8 mouse cellular contexts compared by ENCODE assay signal in the genomic region with DNA sequence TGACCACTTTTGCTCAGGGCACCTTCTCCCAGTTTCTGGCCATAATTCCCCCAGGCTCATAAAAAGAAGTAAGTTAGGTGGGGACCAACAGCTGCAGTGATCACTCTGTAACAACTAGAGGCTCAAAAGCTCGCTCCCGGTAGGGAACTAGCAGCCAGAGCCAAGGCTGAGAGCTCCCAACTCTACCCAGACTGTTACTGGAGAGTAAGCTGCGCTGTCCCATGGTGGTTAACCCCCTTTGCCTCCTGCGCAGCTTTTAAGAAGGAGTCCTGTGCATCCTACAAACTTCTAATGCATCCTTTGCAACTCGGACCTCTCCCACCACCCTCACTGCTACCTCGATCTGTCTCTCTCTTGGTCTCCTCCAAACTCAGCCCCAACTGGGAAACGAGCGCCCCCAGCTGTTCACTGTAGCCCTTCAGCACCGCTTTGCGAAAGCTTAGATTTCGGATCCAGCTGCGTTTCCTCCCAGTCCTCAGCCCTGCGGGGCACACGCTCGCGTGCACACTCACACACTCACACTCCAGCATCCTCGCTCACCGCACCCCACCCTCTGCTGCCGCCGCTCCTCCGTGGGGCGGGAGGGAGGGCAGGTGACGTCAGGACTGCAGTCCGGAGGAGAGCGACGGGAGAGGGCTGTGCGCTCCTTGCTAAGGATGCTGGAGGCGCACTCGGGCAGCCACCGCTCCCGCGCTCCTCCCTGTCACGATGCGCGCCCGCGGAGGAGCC. TPM values are rescaled to one million over a fixed set of nuclear protein-coding genes. Genes with fewer than 3 reads are reported as not detected.
DNase-seq lines count a peak whose midpoint lies in the region; ATAC-seq and TF ChIP-seq lines count a peak whose summit lies in the region.

A gene (plus strand): TSS at position 610 of the 729 bp plus-strand sequence.

- H3K4me1 ChIP-seq in thymus, adult 2 months (replicated peaks; ENCODE audit: control insufficient read depth, insufficient read depth, low read length) = no peaks in the 10 kb centered on the region
- H3K4me1 ChIP-seq in intestine, embryonic 15.5 days (replicated peaks) = peaks cover 11% of the 10 kb centered on the region
- H3K4me1 ChIP-seq in limb, embryonic 12.5 days (replicated peaks) = peaks cover 12% of the 10 kb centered on the region; the same call in 1 of the 2 replicates
- peaks cover 3% of the 10 kb centered on the region; the same call in 1 of the 2 replicates for H3K4me1 ChIP-seq in midbrain, postnatal 0 days (ENCODE audit: insufficient read depth, low read length)

- H3K4me2 ChIP-seq in intestine, embryonic 15.5 days (replicated peaks) = peak within 1 kb of the TSS; percentile 90
- peak within 1 kb of the TSS; percentile 96 for H3K4me2 ChIP-seq in limb, embryonic 12.5 days
- H3K4me2 ChIP-seq in midbrain, postnatal 0 days (ENCODE audit: low read depth, low read length, poor library complexity, severe bottlenecking) = peak within 1 kb of the TSS; percentile 90

- no peaks in the 10 kb centered on the region for H3K9me3 ChIP-seq in intestine, embryonic 15.5 days
- H3K9me3 ChIP-seq in limb, embryonic 12.5 days = no peaks in the 10 kb centered on the region
- no peaks in the 10 kb centered on the region for H3K9me3 ChIP-seq in midbrain, postnatal 0 days (ENCODE audit: low read length)

- TF ChIP-seq CTCF in thymus, adult 2 months (IDR thresholded peaks at IDR 0.05; ENCODE audit: borderline replicate concordance, control insufficient read depth, extremely low read depth, insufficient read depth, low read length, poor library complexity) = no peak
- TF ChIP-seq CTCF in midbrain, postnatal 0 days (IDR thresholded peaks at IDR 0.05) = peak; percentile 77

- DNase-seq in thymus, adult 2 months = peak; percentile 6
- DNase-seq in thymus, postnatal 25 days = no peak
- peak; percentile 81 for DNase-seq in embryo, embryonic 9.5 days (ENCODE audit: extremely low spot score)
- peak in 1 of 2 experiments; percentile 33 for DNase-seq in gastrocnemius, postnatal 4 days (ENCODE audit: low spot score in 2 of 2)
- DNase-seq in midbrain, postnatal 0 days (ENCODE audit: low spot score) = peak; percentile 78

- H3K9ac ChIP-seq in intestine, embryonic 15.5 days = 0 out of 2 replicates have a peak within 1 kb of the TSS, but pooled peaks have one; percentile 10
- H3K9ac ChIP-seq in limb, embryonic 12.5 days (replicated peaks) = peak within 1 kb of the TSS; percentile 44
- peak within 1 kb of the TSS; percentile 50 for H3K9ac ChIP-seq in midbrain, postnatal 0 days (replicated peaks; ENCODE audit: low read length, poor library complexity, severe bottlenecking)

- no peaks in the 10 kb centered on the region; the same call in 1 of the 2 replicates for H3K27me3 ChIP-seq in thymus, adult 2 months (ENCODE audit: control insufficient read depth, insufficient read depth, low read length)
- H3K27me3 ChIP-seq in intestine, embryonic 15.5 days (replicated peaks) = peaks cover 19% of the 10 kb centered on the region
- H3K27me3 ChIP-seq in limb, embryonic 12.5 days = peaks cover 55% of the 10 kb centered on the region
- peaks cover 13% of the 10 kb centered on the region; the same call in 1 of the 2 replicates for H3K27me3 ChIP-seq in midbrain, postnatal 0 days (ENCODE audit: insufficient read depth, low read length)

- H3K36me3 ChIP-seq in thymus, adult 2 months (ENCODE audit: control insufficient read depth, insufficient read depth, low read length) = no peaks in the 10 kb centered on the region
- no peaks in the 10 kb centered on the region for H3K36me3 ChIP-seq in intestine, embryonic 15.5 days
- H3K36me3 ChIP-seq in limb, embryonic 12.5 days = no peaks in the 10 kb centered on the region
- no peaks in the 10 kb centered on the region for H3K36me3 ChIP-seq in midbrain, postnatal 0 days (ENCODE audit: insufficient read depth, low read length)

- no peak within 1 kb of the TSS for H3K4me3 ChIP-seq in thymus, adult 2 months (ENCODE audit: control insufficient read depth, insufficient read depth, low read length)
- peak within 1 kb of the TSS; percentile 45 for H3K4me3 ChIP-seq in intestine, embryonic 15.5 days (replicated peaks)
- H3K4me3 ChIP-seq in limb, embryonic 12.5 days (replicated peaks) = peak within 1 kb of the TSS; percentile 53
- H3K4me3 ChIP-seq in midbrain, postnatal 0 days (ENCODE audit: low read depth, low read length) = peak within 1 kb of the TSS; percentile 65

- peak; percentile 89 for ATAC-seq in intestine, embryonic 15.5 days
- peak; percentile 88 for ATAC-seq in limb, embryonic 12.5 days (ENCODE audit: insufficient number of reproducible peaks, insufficient read depth, low FRiP score, low TSS enrichment, low read depth)
- peak; percentile 92 for ATAC-seq in midbrain, postnatal 0 days (ENCODE audit: low FRiP score)
- no peak for ATAC-seq in activated CD4-positive, CD25-positive, alpha-beta regulatory T cell, adult 4 months

- 4% methylated on average over 37 of the region's 37 CpGs for WGBS in thymus, adult 2 months
- WGBS in intestine, embryonic 15.5 days = under 1% methylated on average over 37 of the region's 37 CpGs
- under 1% methylated on average over 37 of the region's 37 CpGs for WGBS in limb, embryonic 12.5 days
- WGBS in midbrain, postnatal 0 days = under 1% methylated on average over 35 of the region's 37 CpGs

- no peak within 1 kb of the TSS for H3K27ac ChIP-seq in thymus, adult 2 months (ENCODE audit: control insufficient read depth, insufficient read depth, low read length)
- H3K27ac ChIP-seq in intestine, embryonic 15.5 days = no peak within 1 kb of the TSS
- H3K27ac ChIP-seq in limb, embryonic 12.5 days = no peak within 1 kb of the TSS
- H3K27ac ChIP-seq in midbrain, postnatal 0 days (ENCODE audit: low read depth, low read length) = no peak within 1 kb of the TSS

- no peak for TF ChIP-seq POLR2A in thymus, adult 2 months (IDR thresholded peaks at IDR 0.05; ENCODE audit: control insufficient read depth, extremely low read depth, insufficient read depth, low read length, poor library complexity)

RNA-seq across cellular contexts. Expression of the gene that starts here (rescaled TPM):
- 8.4 and 9.7 TPM in 2 replicates for polyA plus RNA-seq in thymus, adult 2 months (2012; rRNA removed)
- 10 to 100 TPM; 32.9 to 38.3 TPM for total RNA-seq in gastrocnemius, postnatal 4 days (2021)
- 31.2 and 32.8 TPM in 2 replicates for polyA plus RNA-seq in intestine, embryonic 15.5 days (2015; fragmentation: Nextera tagmentation; extraction: Ambion mirVana)
- polyA plus RNA-seq in limb, embryonic 12.5 days (2016; fragmentation: Nextera tagmentation; extraction: Ambion mirVana) = 15.1 and 15.2 TPM in 2 replicates
- 10.9 and 14.0 TPM in 2 replicates for total RNA-seq in midbrain, postnatal 0 days (2014; rRNA removed)
- 4.0 and 4.8 TPM in 2 replicates for polyA plus RNA-seq in midbrain, postnatal 0 days (2015; fragmentation: Nextera tagmentation; extraction: Ambion mirVana)
- not detected for polyA plus RNA-seq in activated CD4-positive, CD25-positive, alpha-beta regulatory T cell, adult 4 months (2017; shearing (Covaris generic))
